Mouse (Mus musculus): ENCODE results near the gene Pex6. TPM values are rescaled to one million over a fixed set of nuclear protein-coding genes. Genes with fewer than 3 reads are reported as not detected.
A peak's percentile ranks its signal among the peaks of the same experiment; 100 is the strongest.

Gene Pex6
- polyA plus RNA-seq, 1 experiment from 2014 or later, result 25.7 TPM

DNA sequence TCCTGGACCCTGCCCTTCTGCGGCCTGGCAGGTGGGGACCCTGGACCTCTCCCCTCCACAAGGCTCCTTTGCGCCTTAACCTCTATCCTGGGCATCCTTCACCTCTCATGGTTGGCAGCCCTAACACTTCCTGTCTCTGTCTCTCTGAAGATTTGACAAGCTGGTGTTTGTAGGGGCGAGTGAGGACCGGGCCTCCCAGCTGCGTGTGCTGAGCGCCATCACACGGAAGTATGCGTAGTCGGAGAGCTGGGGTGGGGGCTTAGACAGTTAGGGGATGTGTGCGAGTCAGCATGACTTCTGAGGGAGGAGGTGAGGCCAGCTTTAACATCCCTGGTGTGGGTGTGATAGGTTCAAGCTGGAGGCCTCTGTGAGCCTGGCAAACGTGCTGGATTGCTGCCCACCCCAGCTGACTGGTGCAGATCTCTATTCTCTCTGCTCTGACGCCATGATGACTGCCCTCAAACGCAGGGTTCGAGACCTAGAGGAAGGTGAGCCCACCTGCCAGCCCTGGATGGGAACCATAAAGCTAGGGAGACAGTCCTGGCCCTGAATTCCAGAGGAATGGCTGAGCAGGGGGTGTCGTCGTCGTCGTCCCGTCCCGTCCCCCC, 13.3 kb downstream of the Pex6 start:
- no peak for ATAC-seq (ENCODE audit: insufficient read depth)
- peaks cover 37% of the 10 kb centered on the region for H3K36me3 ChIP-seq (ENCODE audit: insufficient read depth)
- H3K9ac ChIP-seq, result no peak overlapping the region
- H3K9me3 ChIP-seq (ENCODE audit: low read depth, low read length), result no peaks in the 10 kb centered on the region
- no peak overlapping the region for H3K4me2 ChIP-seq
- H3K4me1 ChIP-seq (ENCODE audit: insufficient read depth), result no peaks in the 10 kb centered on the region
- no peak overlapping the region for H3K4me3 ChIP-seq (ENCODE audit: low read depth, low read length)
- TF ChIP-seq CTCF (IDR thresholded peaks at IDR 0.05; ENCODE audit: low read depth), result no peak
- peaks cover 8% of the 10 kb centered on the region; the same call in 1 of the 2 replicates for H3K27me3 ChIP-seq (ENCODE audit: insufficient read depth, low read length)
- WGBS, result 78% methylated on average over 20 of the region's 20 CpGs
- H3K27ac ChIP-seq (ENCODE audit: low read depth), result no peak overlapping the region
- no peak for DNase-seq

DNA sequence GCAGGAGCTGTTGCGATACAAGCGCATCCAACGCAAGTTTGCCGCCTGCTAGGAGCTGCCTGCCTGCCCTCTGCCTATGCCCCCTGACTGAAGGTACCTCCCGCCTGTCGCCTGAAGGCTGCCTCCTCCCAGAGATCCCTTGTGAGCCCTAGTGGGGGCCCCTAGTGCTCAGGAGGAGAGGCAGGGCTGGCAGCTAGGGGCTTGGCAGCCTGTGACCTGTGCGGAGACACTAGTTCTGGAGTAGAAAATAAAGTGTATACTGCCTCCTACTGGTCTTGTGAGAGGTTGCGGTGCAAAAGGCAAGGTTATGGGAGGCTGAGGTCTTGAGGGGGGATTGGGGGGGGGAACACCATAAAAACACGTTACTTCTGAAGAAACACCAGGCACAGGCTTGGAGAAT, 14.0 kb downstream of the Pex6 start:
- Histone ChIP-seq H3K4me1 (ENCODE audit: insufficient read depth) (no peaks in the 10 kb centered on the region), H3K27ac (ENCODE audit: low read depth) (no peak overlapping the region), H3K36me3 (ENCODE audit: insufficient read depth) (peaks cover 37% of the 10 kb centered on the region), H3K4me3 (ENCODE audit: low read depth, low read length) (no peak overlapping the region), H3K27me3 (ENCODE audit: insufficient read depth, low read length) (peaks cover 9% of the 10 kb centered on the region; the same call in 1 of the 2 replicates), H3K4me2 (no peak overlapping the region), H3K9me3 (ENCODE audit: low read depth, low read length) (no peaks in the 10 kb centered on the region), H3K9ac (no peak overlapping the region)
- DNase-seq, result peak; percentile 69
- WGBS, result 50% methylated on average over 9 of the region's 9 CpGs
- peak; percentile 64 for TF ChIP-seq CTCF (IDR thresholded peaks at IDR 0.05; ENCODE audit: low read depth)
- no peak for ATAC-seq (ENCODE audit: insufficient read depth)

DNA sequence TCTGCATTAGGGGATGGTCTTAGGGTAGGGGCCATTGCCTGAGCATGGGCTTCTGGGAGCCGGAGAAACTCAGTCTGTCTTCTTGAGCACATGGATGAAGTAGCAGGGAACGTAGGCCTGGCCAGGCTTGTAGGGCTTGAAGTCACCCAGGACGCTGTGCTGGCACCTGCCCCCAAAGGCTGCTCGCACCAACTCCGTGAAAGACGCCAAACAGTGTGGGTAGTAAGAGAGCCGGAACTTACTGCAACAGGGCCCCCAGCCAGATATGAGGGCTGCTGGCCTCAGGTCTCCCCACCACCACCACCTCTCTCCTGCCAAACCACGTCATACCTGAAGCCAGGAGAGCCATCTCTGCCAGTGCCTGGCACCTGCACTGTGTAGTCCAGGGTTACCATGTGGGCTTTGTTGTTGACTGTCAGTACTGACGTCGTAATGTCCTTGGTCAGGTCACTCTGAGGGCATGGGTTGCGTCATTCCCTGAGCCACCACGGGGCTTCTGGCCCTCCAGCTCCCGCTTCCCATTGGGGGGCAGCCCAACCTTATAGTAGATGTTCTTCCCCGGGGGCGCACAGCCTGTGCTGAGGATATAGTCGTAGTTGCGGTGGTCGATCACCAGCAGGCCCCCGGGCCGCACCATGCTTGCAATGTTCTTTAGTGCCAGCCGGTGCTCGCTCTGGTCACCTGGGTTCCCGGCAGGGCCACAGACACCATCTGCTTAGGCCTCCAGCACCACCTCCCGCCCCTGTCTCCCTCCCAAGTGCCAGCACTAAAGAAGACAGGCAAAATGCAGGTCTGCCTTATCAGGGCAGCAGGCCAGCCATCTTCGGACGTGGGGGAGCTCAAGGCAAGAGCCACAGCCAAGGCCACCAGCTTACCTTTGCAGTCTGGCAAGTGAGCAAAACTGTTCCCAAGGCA, 14.7 kb downstream of the Pex6 start:
- TF ChIP-seq CTCF (IDR thresholded peaks at IDR 0.05; ENCODE audit: low read depth), result no peak
- no peak overlapping the region for H3K4me3 ChIP-seq (ENCODE audit: low read depth, low read length)
- ATAC-seq (ENCODE audit: insufficient read depth), result no peak
- no peak overlapping the region for H3K9ac ChIP-seq
- no peak overlapping the region for H3K27ac ChIP-seq (ENCODE audit: low read depth)
- DNase-seq, result no peak
- H3K4me1 ChIP-seq (ENCODE audit: insufficient read depth), result no peaks in the 10 kb centered on the region
- WGBS, result 86% methylated on average over 26 of the region's 26 CpGs
- H3K36me3 ChIP-seq (ENCODE audit: insufficient read depth), result peaks cover 35% of the 10 kb centered on the region
- H3K27me3 ChIP-seq (ENCODE audit: insufficient read depth, low read length), result peaks cover 9% of the 10 kb centered on the region; the same call in 1 of the 2 replicates
- H3K9me3 ChIP-seq (ENCODE audit: low read depth, low read length), result no peaks in the 10 kb centered on the region
- H3K4me2 ChIP-seq, result no peak overlapping the region

DNA sequence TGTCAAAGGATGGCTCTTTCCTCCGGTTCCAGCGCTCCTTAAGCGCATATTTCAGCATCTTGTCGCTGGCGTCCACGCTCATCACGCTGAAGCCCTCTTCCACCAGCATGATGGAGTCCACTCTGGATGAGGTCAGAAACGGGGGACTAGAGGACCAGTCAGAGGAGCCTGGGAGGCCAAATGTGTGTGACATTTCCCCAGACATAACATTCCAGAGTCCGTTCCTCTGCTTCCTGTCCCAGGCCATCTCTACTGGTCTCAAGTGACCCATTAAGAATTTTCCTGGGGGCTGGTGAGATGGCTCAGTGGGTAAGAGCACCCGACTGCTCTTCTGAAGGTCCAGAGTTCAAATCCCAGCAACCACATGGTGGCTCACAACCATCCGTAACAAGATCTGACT, 16.0 kb downstream of the Pex6 start:
- peaks cover 24% of the 10 kb centered on the region; the same call in 1 of the 2 replicates for H3K36me3 ChIP-seq (ENCODE audit: insufficient read depth)
- H3K9ac ChIP-seq, result no peak overlapping the region
- DNase-seq (no peak), ATAC-seq (ENCODE audit: insufficient read depth) (no peak)
- H3K27me3 ChIP-seq (ENCODE audit: insufficient read depth, low read length), result peaks cover 9% of the 10 kb centered on the region; the same call in 1 of the 2 replicates
- H3K9me3 ChIP-seq (ENCODE audit: low read depth, low read length), result no peaks in the 10 kb centered on the region
- H3K4me3 ChIP-seq (ENCODE audit: low read depth, low read length), result no peak overlapping the region
- no peak overlapping the region for H3K27ac ChIP-seq (ENCODE audit: low read depth)
- H3K4me2 ChIP-seq, result no peak overlapping the region
- WGBS, result 88% methylated on average over 11 of the region's 11 CpGs
- TF ChIP-seq CTCF (IDR thresholded peaks at IDR 0.05; ENCODE audit: low read depth), result no peak
- H3K4me1 ChIP-seq (ENCODE audit: insufficient read depth), result no peaks in the 10 kb centered on the region

DNA sequence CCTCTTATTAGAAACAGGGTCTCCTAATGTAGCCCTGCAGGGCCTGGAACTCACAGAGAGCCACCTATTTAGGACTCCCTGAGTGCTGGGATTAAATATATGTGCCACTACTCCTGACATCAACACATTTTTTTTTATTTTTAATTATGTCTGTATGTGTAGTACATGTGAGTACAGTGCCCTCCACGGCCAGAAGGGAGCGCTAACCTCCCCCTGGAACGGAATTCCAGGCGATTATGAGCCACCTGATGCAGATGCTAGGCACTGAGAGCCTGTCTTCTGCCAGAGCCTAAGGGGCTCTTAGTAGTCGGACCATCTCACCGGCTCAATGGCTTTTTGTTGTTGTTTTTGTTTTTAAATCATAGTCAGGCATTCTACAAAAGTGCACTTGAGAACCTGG, 16.8 kb downstream of the Pex6 start:
- no peaks in the 10 kb centered on the region for H3K4me1 ChIP-seq (ENCODE audit: insufficient read depth)
- 41% methylated on average over 6 of the region's 6 CpGs for WGBS
- H3K27ac ChIP-seq (ENCODE audit: low read depth), result no peak overlapping the region
- H3K4me3 ChIP-seq (ENCODE audit: low read depth, low read length), result no peak overlapping the region
- H3K36me3 ChIP-seq (ENCODE audit: insufficient read depth), result peaks cover 22% of the 10 kb centered on the region; the same call in 1 of the 2 replicates
- H3K9me3 ChIP-seq (ENCODE audit: low read depth, low read length), result no peaks in the 10 kb centered on the region
- H3K9ac ChIP-seq, result no peak overlapping the region
- H3K4me2 ChIP-seq, result no peak overlapping the region
- peak; percentile 45 for TF ChIP-seq CTCF (IDR thresholded peaks at IDR 0.05; ENCODE audit: low read depth)
- H3K27me3 ChIP-seq (ENCODE audit: insufficient read depth, low read length), result peaks cover 9% of the 10 kb centered on the region; the same call in 1 of the 2 replicates
- DNase-seq (peak; percentile 40), ATAC-seq (ENCODE audit: insufficient read depth) (no peak)

DNA sequence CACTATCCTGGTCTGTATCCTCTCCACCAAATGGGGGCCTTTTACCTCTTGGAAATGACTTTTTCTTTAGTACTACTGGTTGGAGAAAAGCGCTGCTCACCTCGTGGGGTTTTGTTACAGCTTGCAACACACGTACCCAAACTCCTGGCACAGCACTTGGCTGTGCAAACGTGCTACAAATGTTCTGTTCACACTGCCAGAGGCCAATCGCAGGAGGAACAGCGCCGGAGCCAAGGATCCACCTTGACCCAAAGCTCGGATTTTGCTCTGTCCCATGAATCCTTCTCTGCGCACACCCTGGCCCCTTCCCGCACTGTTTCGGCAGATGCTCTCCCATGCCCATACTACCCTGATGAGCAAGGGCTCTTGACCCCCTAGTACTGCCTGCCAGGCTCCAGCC, 17.2 kb downstream of the Pex6 start:
- no peak overlapping the region for H3K27ac ChIP-seq (ENCODE audit: low read depth)
- H3K4me1 ChIP-seq (ENCODE audit: insufficient read depth), result no peaks in the 10 kb centered on the region
- H3K4me2 ChIP-seq, result peak overlapping the region; percentile 57
- H3K36me3 ChIP-seq (ENCODE audit: insufficient read depth), result peaks cover 17% of the 10 kb centered on the region; the same call in 1 of the 2 replicates
- no peak for DNase-seq
- no peak for TF ChIP-seq CTCF (IDR thresholded peaks at IDR 0.05; ENCODE audit: low read depth)
- peaks cover 9% of the 10 kb centered on the region; the same call in 1 of the 2 replicates for H3K27me3 ChIP-seq (ENCODE audit: insufficient read depth, low read length)
- peak overlapping the region; percentile 25; the same call in 1 of the 2 replicates for H3K4me3 ChIP-seq (ENCODE audit: low read depth, low read length)
- ATAC-seq (ENCODE audit: insufficient read depth), result no peak
- no peaks in the 10 kb centered on the region for H3K9me3 ChIP-seq (ENCODE audit: low read depth, low read length)
- 39% methylated on average over 11 of the region's 11 CpGs for WGBS
- no peak overlapping the region for H3K9ac ChIP-seq

DNA sequence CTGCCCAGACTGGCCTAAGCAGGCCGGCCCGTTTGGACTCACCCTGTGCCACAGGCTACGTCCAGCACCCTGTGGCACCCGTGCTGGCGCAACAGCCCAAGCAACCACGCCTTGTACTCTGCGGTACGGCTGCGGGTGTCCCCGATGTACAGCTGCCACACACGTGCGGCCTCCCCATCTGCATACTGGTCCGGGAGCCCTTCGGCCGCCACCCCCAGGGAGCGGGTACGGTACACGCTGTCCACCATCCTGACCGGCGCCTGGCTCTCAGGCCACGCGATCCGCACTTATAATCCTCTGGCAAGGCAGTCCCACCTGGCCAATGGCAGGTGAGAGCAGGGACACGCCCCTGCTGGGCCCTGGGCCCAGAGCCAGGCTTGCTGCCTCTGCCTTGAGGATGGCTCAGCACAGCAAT, 17.6 kb downstream of the Pex6 start, which contains the start of gene Gnmt:
Gene Gnmt, minus strand, starts transcription at position 265 of the 415 bp plus-strand sequence.
- H3K27ac ChIP-seq (ENCODE audit: low read depth), result no peak within 1 kb of the TSS
- DNase-seq, result peak; percentile 45
- no peaks in the 10 kb centered on the region for H3K4me1 ChIP-seq (ENCODE audit: insufficient read depth)
- peak within 1 kb of the TSS; percentile 57 for H3K4me2 ChIP-seq
- ATAC-seq (ENCODE audit: insufficient read depth), result peak; percentile 48; the same call in 1 of the 2 replicates
- H3K27me3 ChIP-seq (ENCODE audit: insufficient read depth, low read length), result peaks cover 9% of the 10 kb centered on the region; the same call in 1 of the 2 replicates
- peak within 1 kb of the TSS; percentile 25 for H3K4me3 ChIP-seq (ENCODE audit: low read depth, low read length)
- 16% methylated on average over 24 of the region's 24 CpGs for WGBS
- no peak within 1 kb of the TSS for H3K9ac ChIP-seq
- H3K9me3 ChIP-seq (ENCODE audit: low read depth, low read length), result no peaks in the 10 kb centered on the region
- H3K36me3 ChIP-seq (ENCODE audit: insufficient read depth), result peaks cover 14% of the 10 kb centered on the region; the same call in 1 of the 2 replicates
- TF ChIP-seq CTCF (IDR thresholded peaks at IDR 0.05; ENCODE audit: low read depth), result no peak
